Mouse (Mus musculus) liver, adult 2 months (tissue): ENCODE measurements around the gene F10.

Experiments used
- CTCF ChIP-seq: fragments of 200-500 bp; IDR thresholded peaks from 2 replicates; pipeline ENCODE4 v1.5.1; 2011; ENCODE audit warnings: low read depth, low read length, control low read depth
- POLR2A ChIP-seq: fragments of 200-500 bp; IDR thresholded peaks from 2 replicates; pipeline ENCODE4 v1.6.1; 2011; ENCODE audit warnings: low read length, control low read depth; ENCODE audit not compliant: insufficient read depth; ENCODE audit errors: extremely low read depth

DNA sequence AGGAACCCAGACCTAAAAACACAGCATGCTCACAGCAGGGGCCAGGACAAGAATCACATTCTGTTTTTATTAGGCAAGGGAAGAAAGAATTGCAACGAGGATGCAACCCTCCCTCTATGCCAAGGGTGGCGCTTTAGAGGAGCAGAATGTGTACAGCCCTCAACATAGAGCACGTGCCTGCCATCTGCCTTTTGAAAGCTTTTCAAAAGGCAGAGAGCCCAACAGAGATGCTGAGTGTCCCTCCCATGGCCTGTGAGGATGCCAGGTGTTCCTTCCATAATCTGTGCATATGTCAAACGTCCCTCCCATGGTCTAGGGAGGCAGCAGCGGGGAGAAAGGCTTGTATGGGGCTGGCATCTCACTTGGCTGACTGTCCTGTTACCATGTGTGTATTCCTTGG, 10.5 kb downstream of the F10 start:
- TF ChIP-seq CTCF (no peak), POLR2A (no peak)
